Mouse (Mus musculus) stomach, postnatal 0 days (tissue): ENCODE data around the gene Acin1.

Experiments used
- CTCF ChIP-seq: IDR thresholded peaks from 2 replicates; pipeline ENCODE4 v1.5.1; 2016; ENCODE audit warnings: antibody characterized with exemption, low read depth, mild to moderate bottlenecking, moderate library complexity
- EP300 ChIP-seq: optimal IDR thresholded peaks from 2 replicates; pipeline ENCODE3; 2016; ENCODE audit warnings: antibody characterized with exemption

DNA sequence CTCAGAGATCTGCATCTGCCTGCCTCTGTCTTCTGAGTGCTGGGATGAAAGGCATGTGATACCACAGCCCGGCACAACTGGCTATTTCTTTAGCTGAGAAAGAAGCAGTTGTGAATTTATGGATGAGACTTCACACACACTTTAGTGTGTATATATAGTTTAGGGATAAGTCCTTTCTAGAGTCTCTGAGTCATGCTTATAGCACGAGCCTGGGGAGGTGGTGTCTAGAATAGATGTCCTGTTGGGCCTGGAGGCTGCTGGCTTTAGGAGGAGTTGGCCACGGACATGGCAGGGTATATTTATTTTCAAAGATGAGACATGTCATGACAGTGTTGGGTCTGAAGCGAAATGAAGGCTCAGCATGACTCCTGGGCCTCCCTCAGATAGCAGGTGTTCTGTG, 47.3 kb upstream of the Acin1 start:
- TF ChIP-seq CTCF (no peak), EP300 (no peak)
